ENCODE assay signal across 23 mouse cellular contexts in genomic region chr7:113797134-113797533, GRCm38 (mm10). TPM values are rescaled to one million over a fixed set of nuclear protein-coding genes. Genes with fewer than 3 reads are reported as not detected.
"Had no signal": no experiment of that assay in that cellular context is flagged by ENCODE, and none has a peak within 500 bp of the region (broad histone marks: within the 10 kb centered on the region; RNA-seq: fewer than 3 reads in every experiment).

No protein-coding gene starts in this region.

- H3K27ac ChIP-seq: liver, embryonic 15.5 days; lung, embryonic 15.5 days; midbrain, embryonic 10.5 days; midbrain, embryonic 12.5 days; neural tube, embryonic 13.5 days; neural tube, embryonic 15.5 days had no signal

- H3K27me3 ChIP-seq: liver, embryonic 15.5 days; lung, embryonic 15.5 days; midbrain, embryonic 12.5 days; neural tube, embryonic 13.5 days; neural tube, embryonic 15.5 days had no signal

- H3K36me3 ChIP-seq: liver, embryonic 15.5 days; lung, embryonic 15.5 days; midbrain, embryonic 12.5 days; neural tube, embryonic 13.5 days; neural tube, embryonic 15.5 days had no signal

- H3K9ac ChIP-seq: liver, embryonic 15.5 days; liver, postnatal 0 days; lung, embryonic 15.5 days; midbrain, embryonic 12.5 days; neural tube, embryonic 13.5 days; neural tube, embryonic 15.5 days had no signal

- ATAC-seq: liver, postnatal 0 days; lung, postnatal 0 days; midbrain, embryonic 16.5 days had no signal

- H3K9me3 ChIP-seq: liver, embryonic 15.5 days; lung, embryonic 15.5 days; midbrain, embryonic 10.5 days; midbrain, embryonic 12.5 days; neural tube, embryonic 13.5 days; neural tube, embryonic 15.5 days had no signal

- H3K4me2 ChIP-seq: liver, embryonic 15.5 days; lung, embryonic 15.5 days; midbrain, embryonic 12.5 days; neural tube, embryonic 13.5 days; neural tube, embryonic 15.5 days had no signal

- H3K4me3 ChIP-seq: liver, embryonic 15.5 days; lung, embryonic 15.5 days; midbrain, embryonic 10.5 days; midbrain, embryonic 12.5 days; myocyte; neural tube, embryonic 13.5 days; neural tube, embryonic 15.5 days had no signal

- H3K4me1 ChIP-seq: liver, embryonic 15.5 days; lung, embryonic 15.5 days; midbrain, embryonic 12.5 days; neural tube, embryonic 13.5 days; neural tube, embryonic 15.5 days had no signal

- DNase-seq: liver, postnatal 0 days; lung, adult 2 months; lung, postnatal 14 days; lung, postnatal 4 days; midbrain, embryonic 14.5 days; retina, postnatal 1 day; right cerebral cortex, adult 18-20 months; right cerebral cortex, postnatal 25 days; right cerebral cortex, postnatal 4 days; spleen, adult 18-20 months; thymus, adult 18-20 months; thymus, postnatal 14 days; thymus, postnatal 36 days had no signal

RNA-seq across cellular contexts. Expression of gene Spon1, which starts 31.3 kb away (rescaled TPM):
- total RNA-seq: megakaryocyte-erythroid progenitor cell, adult 5-6 weeks had no signal
